Mouse (Mus musculus) intestine, embryonic 15.5 days (tissue): ENCODE measurements around the gene Olfr725. TPM values are rescaled to one million over a fixed set of nuclear protein-coding genes. Genes with fewer than 3 reads are reported as not detected.
A peak's percentile ranks its signal among the peaks of the same experiment; 100 is the strongest.

Source experiments
- ATAC-seq: fragments of 200-750 bp; cut with Nextera tagmentation; 2 replicates; pipeline ENCODE4 v1.8.0; 2017; ENCODE audit warnings: moderate TSS enrichment, moderate library complexity
- H3K27ac ChIP-seq: fragments of 300-500 bp; sonication (generic); 2 replicates; pipeline ENCODE4 v1.5.1; 2015; ENCODE audit warnings: mild to moderate bottlenecking, inconsistent platforms
- H3K27me3 ChIP-seq: fragments of 300-500 bp; sonication (generic); replicated peaks from 2 replicates; pipeline ENCODE4 v1.6.1; 2015; ENCODE audit warnings: inconsistent platforms
- H3K36me3 ChIP-seq: fragments of 300-500 bp; sonication (generic); 2 replicates; pipeline ENCODE4 v1.6.1; 2015; ENCODE audit warnings: inconsistent platforms
- H3K4me1 ChIP-seq: fragments of 300-500 bp; sonication (generic); replicated peaks from 2 replicates; pipeline ENCODE4 v1.6.1; 2015; ENCODE audit warnings: inconsistent platforms
- H3K4me2 ChIP-seq: fragments of 300-500 bp; sonication (generic); replicated peaks from 2 replicates; pipeline ENCODE4 v1.6.1; 2015; ENCODE audit warnings: mild to moderate bottlenecking, inconsistent platforms
- H3K4me3 ChIP-seq: fragments of 300-500 bp; sonication (generic); replicated peaks from 2 replicates; pipeline ENCODE4 v1.5.1; 2015; ENCODE audit warnings: inconsistent platforms
- H3K9ac ChIP-seq: fragments of 300-500 bp; sonication (generic); 2 replicates; pipeline ENCODE4 v1.6.1; 2015; ENCODE audit warnings: inconsistent platforms
- H3K9me3 ChIP-seq: fragments of 300-500 bp; sonication (generic); 2 replicates; pipeline ENCODE4 v1.6.1; 2016; ENCODE audit warnings: inconsistent platforms
- WGBS: fragments of 180-500 bp; shearing (Covaris S2); methylation state at CpG from one replicate; pipeline ENCODE4 v1.1.7; 2015; 5-methylcytosine and 5-hydroxymethylcytosine counted together
- polyA plus RNA-seq: library from polyadenylated mRNA; unstranded; fragments of >200 nt; fragmentation: Nextera tagmentation; extraction: Ambion mirVana; gene quantifications from 2 replicates; pipeline ENCODE4 v1.2.1, GENCODE M21; 2015

The Olfr725 gene
- not detected in 2 replicates for polyA plus RNA-seq

DNA sequence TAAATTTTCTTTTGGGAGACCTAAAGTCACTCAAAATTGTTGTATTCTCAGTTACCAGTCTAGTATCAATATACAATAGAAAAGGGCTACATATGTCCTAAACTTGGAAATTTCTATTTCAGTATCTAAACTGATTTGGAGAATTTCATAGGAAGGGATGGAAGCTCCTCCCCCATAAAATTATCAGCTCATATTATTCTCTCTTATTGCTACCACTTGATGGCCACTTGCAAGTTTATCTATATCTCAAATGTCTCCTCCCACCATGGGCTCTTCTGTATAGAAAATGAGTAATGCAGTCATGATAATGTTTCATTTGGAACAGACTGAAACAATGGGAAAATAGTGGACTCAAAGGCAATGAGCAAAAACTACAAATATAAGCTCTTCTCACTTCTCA is at the start of gene Olfr725:
TSS of gene Olfr725 (minus strand) at position 101 of the 400 bp plus-strand sequence.
- H3K36me3 ChIP-seq = no peaks in the 10 kb centered on the region
- no peak within 1 kb of the TSS for H3K4me2 ChIP-seq
- no peak within 1 kb of the TSS for H3K9ac ChIP-seq
- H3K27ac ChIP-seq = no peak within 1 kb of the TSS
- no peak for ATAC-seq
- no peaks in the 10 kb centered on the region for H3K4me1 ChIP-seq
- H3K27me3 ChIP-seq = no peaks in the 10 kb centered on the region
- H3K4me3 ChIP-seq = no peak within 1 kb of the TSS
- H3K9me3 ChIP-seq = no peaks in the 10 kb centered on the region

GRCm38 (mm10) chr14:50062733-50063104 is 22.5 kb upstream of the Olfr725 start:
- H3K9ac ChIP-seq = peak overlapping the region; percentile 67
- no peaks in the 10 kb centered on the region for H3K9me3 ChIP-seq
- H3K4me1 ChIP-seq = no peaks in the 10 kb centered on the region
- H3K4me3 ChIP-seq = peak overlapping the region; percentile 79
- H3K27ac ChIP-seq = peak overlapping the region; percentile 92
- WGBS = 0% methylated on average over 4 of the region's 4 CpGs
- H3K36me3 ChIP-seq = no peaks in the 10 kb centered on the region
- H3K4me2 ChIP-seq = peak overlapping the region; percentile 90
- ATAC-seq = peak; percentile 70
- H3K27me3 ChIP-seq = no peaks in the 10 kb centered on the region

DNA sequence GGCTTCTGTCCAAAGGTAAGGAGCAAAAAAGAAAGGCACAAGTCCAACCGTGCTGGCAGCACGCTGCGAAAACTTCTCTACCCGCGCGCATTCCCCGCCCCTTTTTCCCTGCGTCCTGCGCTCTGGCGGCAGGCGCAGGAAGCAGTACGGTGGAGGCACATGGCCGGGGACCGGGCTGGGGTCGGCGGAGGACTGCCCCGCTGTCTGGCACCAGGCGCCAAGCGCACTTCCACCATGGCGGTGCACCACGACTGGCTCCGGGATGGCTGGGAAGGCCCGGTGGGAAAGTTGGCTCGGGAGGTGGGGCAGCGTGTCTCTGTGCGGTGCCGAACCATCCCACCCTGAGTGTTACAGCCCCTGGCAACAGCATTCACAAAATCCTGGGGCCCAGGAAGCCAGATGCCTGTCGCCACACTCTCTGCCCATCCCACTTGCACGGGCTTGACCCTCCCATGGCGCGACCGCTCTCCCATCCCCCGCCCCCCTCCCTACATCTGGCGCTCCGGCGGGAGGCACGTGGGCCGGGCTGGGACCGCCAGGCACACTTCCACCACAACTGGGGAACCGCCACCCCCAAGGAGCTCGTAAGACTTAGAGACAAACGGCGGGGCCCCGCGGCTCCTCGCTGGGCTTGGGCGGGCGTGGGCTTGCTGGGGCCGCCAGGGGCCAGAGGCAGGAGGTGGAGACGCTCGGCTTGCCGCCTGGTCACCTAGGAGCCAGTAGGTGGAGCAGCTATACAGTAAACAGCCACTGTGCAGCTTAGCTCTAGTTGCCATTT is 22.0 kb upstream of the Olfr725 start:
- Histone ChIP-seq H3K9ac (peak overlapping the region; percentile 67), H3K27me3 (no peaks in the 10 kb centered on the region), H3K4me3 (peak overlapping the region; percentile 79), H3K4me2 (peak overlapping the region; percentile 90), H3K36me3 (no peaks in the 10 kb centered on the region), H3K9me3 (no peaks in the 10 kb centered on the region), H3K4me1 (no peaks in the 10 kb centered on the region), H3K27ac (peak overlapping the region; percentile 92)
- WGBS = 1% methylated on average over 52 of the region's 52 CpGs
- peak; percentile 98 for ATAC-seq

GRCm38 (mm10) chr14:50061590-50061954 is 21.4 kb upstream of the Olfr725 start:
- Histone ChIP-seq H3K27ac (peak overlapping the region; percentile 92), H3K27me3 (no peaks in the 10 kb centered on the region), H3K4me1 (no peaks in the 10 kb centered on the region), H3K36me3 (no peaks in the 10 kb centered on the region), H3K4me2 (peak overlapping the region; percentile 90), H3K4me3 (peak overlapping the region; percentile 79), H3K9me3 (no peaks in the 10 kb centered on the region), H3K9ac (peak overlapping the region; percentile 67)
- 0% methylated on average over 13 of the region's 13 CpGs for whole genome bisulfite sequencing
- no peak; the same call in none of the 2 replicates for ATAC-seq

DNA sequence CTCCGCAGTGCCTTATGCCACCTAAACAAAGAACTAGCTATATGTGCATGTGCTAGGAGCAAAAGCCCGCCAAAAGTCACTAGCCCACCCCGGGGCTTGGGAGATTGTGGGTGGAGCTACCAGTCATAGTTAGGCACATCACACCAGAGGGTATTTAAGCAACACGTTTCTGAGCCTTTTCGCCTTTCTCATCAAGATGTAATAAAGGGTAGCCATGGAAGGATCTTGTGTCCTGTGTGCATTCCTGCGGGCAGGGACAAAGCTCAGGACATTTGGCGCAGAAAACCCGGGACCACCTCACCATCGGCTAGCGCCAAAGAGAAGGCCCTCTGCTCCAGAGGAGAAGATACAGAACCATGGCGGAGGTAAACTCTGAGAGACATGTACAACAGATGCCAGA is 21.0 kb upstream of the Olfr725 start:
- WGBS = 16% methylated on average over 11 of the region's 11 CpGs
- peak overlapping the region; percentile 90 for H3K4me2 ChIP-seq
- no peaks in the 10 kb centered on the region for H3K36me3 ChIP-seq
- H3K4me1 ChIP-seq = no peaks in the 10 kb centered on the region
- peak overlapping the region; percentile 79 for H3K4me3 ChIP-seq
- H3K9me3 ChIP-seq = no peaks in the 10 kb centered on the region
- no peaks in the 10 kb centered on the region for H3K27me3 ChIP-seq
- peak overlapping the region; percentile 92; the same call in 1 of the 2 replicates for H3K27ac ChIP-seq
- H3K9ac ChIP-seq = peak overlapping the region; percentile 67
- ATAC-seq = no peak

GRCm38 (mm10) chr14:50032041-50032440 is 8.1 kb downstream of the Olfr725 start:
- ATAC-seq = no peak
- H3K9ac ChIP-seq = no peak overlapping the region
- WGBS = 90% methylated on average over 2 of the region's 2 CpGs
- no peak overlapping the region for H3K4me2 ChIP-seq
- no peaks in the 10 kb centered on the region for H3K36me3 ChIP-seq
- no peaks in the 10 kb centered on the region for H3K27me3 ChIP-seq
- H3K9me3 ChIP-seq = no peaks in the 10 kb centered on the region
- H3K4me1 ChIP-seq = no peaks in the 10 kb centered on the region
- H3K4me3 ChIP-seq = no peak overlapping the region
- H3K27ac ChIP-seq = no peak overlapping the region

- Histone ChIP-seq H3K27me3 (no peaks in the 10 kb centered on the region), H3K9ac (no peak overlapping the region), H3K27ac (no peak overlapping the region), H3K9me3 (no peaks in the 10 kb centered on the region), H3K4me1 (no peaks in the 10 kb centered on the region), H3K4me3 (no peak overlapping the region), H3K4me2 (no peak overlapping the region), H3K36me3 (no peaks in the 10 kb centered on the region)
- ATAC-seq = no peak
- 86% methylated on average over 4 of the region's 4 CpGs for WGBS
Measured at GRCm38 (mm10) chr14:50031356-50031755, 8.8 kb downstream of the Olfr725 start.

DNA sequence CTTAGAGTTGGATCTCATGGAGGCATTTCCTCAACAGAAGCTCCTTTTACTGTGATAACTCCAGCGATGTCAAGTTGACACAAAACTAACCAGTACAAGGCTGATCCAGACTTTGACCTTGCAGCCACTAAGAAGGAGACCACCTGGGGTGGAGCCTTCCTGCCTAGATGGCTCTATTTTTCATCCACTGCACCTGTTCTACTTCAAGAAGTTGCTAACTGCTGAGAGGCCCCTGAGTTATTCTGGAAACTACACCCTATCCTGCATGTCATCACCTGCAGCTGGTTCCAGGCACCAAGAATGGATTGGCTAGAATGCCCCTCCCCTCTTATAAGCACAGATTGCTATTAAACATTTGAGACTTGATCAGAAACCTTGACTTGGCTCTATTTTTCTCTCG is 13.8 kb downstream of the Olfr725 start:
- 76% methylated on average over 2 of the region's 2 CpGs for WGBS
- Histone ChIP-seq H3K27ac (no peak overlapping the region), H3K4me1 (no peaks in the 10 kb centered on the region), H3K27me3 (no peaks in the 10 kb centered on the region), H3K36me3 (no peaks in the 10 kb centered on the region), H3K9me3 (no peaks in the 10 kb centered on the region), H3K4me2 (no peak overlapping the region), H3K4me3 (no peak overlapping the region), H3K9ac (no peak overlapping the region)
- no peak for ATAC-seq

Other genes starting within 250 kb of the Olfr725 start
- not detected in 2 replicates for gene Olfr722, start 138.4 kb downstream of the Olfr725 start, polyA plus RNA-seq
- gene Olfr723, start 108.6 kb downstream of the Olfr725 start, polyA plus RNA-seq = not detected in 2 replicates
- gene Olfr724, start 77.1 kb downstream of the Olfr725 start, polyA plus RNA-seq = not detected in 2 replicates
- gene Olfr726, start 50.6 kb upstream of the Olfr725 start, polyA plus RNA-seq = not detected in 2 replicates
- not detected in 2 replicates for gene Olfr727, start 82.8 kb upstream of the Olfr725 start, polyA plus RNA-seq
- gene Olfr728, start 102.3 kb upstream of the Olfr725 start, polyA plus RNA-seq = not detected in 2 replicates
- gene Olfr729, start 112.5 kb upstream of the Olfr725 start, polyA plus RNA-seq = not detected in 2 replicates
- gene Olfr730, start 147.8 kb upstream of the Olfr725 start, polyA plus RNA-seq = not detected in 2 replicates
- not detected in 2 replicates for gene Olfr731, start 201.5 kb upstream of the Olfr725 start, polyA plus RNA-seq
- gene Olfr732, start 243.8 kb upstream of the Olfr725 start, polyA plus RNA-seq = not detected in 2 replicates